Mouse (Mus musculus): ENCODE results near the gene Slc25a26.

GRCm38 (mm10) chr6:94553085-94553484, 53.0 kb downstream of the Slc25a26 start:
- TF ChIP-seq CTCF (conservative IDR thresholded peaks at IDR 0.05; ENCODE audit: low read length) = no peak
- no peak for TF ChIP-seq NANOG (IDR thresholded peaks at IDR 0.05; ENCODE audit: borderline replicate concordance, low read length)
- TF ChIP-seq POU5F1 (IDR thresholded peaks at IDR 0.05; ENCODE audit: borderline replicate concordance, low read length) = no peak
